Mouse (Mus musculus) hindbrain, embryonic 11.5 days (tissue): Measurements from ENCODE around the gene Sult1b1. TPM values are rescaled to one million over a fixed set of nuclear protein-coding genes. Genes with fewer than 3 reads are reported as not detected.
"Not testable (repeated sequence)": the region's sequence is repeated elsewhere in the genome, so short reads cannot be mapped to it uniquely, and the experiment has no call there.

ENCODE experiments used
- ATAC-seq: fragments of 200-750 bp; cut with Nextera tagmentation; 2 replicates; pipeline ENCODE4 v1.8.0; 2017; ENCODE audit warnings: mild to moderate bottlenecking, moderate TSS enrichment, moderate library complexity; ENCODE audit not compliant: low FRiP score
- DNase-seq: peaks from one replicate; pipeline ENCODE4 v3.0.0-alpha.2; 2015; ENCODE audit warnings: low spot score
- H3K27ac ChIP-seq: fragments of 300-500 bp; sonication (generic); 2 replicates; pipeline ENCODE4 v1.5.1; 2014; ENCODE audit warnings: mild to moderate bottlenecking, low read depth, low read length
- H3K27me3 ChIP-seq: fragments of 300-500 bp; sonication (generic); 2 replicates; pipeline ENCODE4 v1.6.1; 2014; ENCODE audit warnings: mild to moderate bottlenecking, low read length, moderate library complexity, mixed read lengths; ENCODE audit not compliant: control insufficient read depth, insufficient read depth
- H3K36me3 ChIP-seq: fragments of 300-500 bp; sonication (generic); 2 replicates; pipeline ENCODE4 v1.6.1; 2014; ENCODE audit warnings: mild to moderate bottlenecking, low read length, moderate library complexity, mixed read lengths; ENCODE audit not compliant: control insufficient read depth, insufficient read depth
- H3K4me1 ChIP-seq: fragments of 300-500 bp; sonication (generic); replicated peaks from 2 replicates; pipeline ENCODE4 v1.6.1; 2014; ENCODE audit warnings: low read length, mixed read lengths; ENCODE audit not compliant: control insufficient read depth, insufficient read depth
- H3K4me2 ChIP-seq: fragments of 300-500 bp; sonication (generic); replicated peaks from 2 replicates; pipeline ENCODE4 v1.6.1; 2014; ENCODE audit warnings: mild to moderate bottlenecking, low read depth, low read length
- H3K4me3 ChIP-seq: fragments of 300-500 bp; sonication (generic); 2 replicates; pipeline ENCODE4 v1.5.1; 2014; ENCODE audit warnings: low read depth, low read length
- H3K9ac ChIP-seq: fragments of 300-500 bp; sonication (generic); 2 replicates; pipeline ENCODE4 v1.6.1; 2014; ENCODE audit warnings: low read depth, low read length
- H3K9me3 ChIP-seq: fragments of 300-500 bp; sonication (generic); 2 replicates; pipeline ENCODE4 v1.6.1; 2016; ENCODE audit warnings: low read length; ENCODE audit not compliant: control insufficient read depth
- WGBS: fragments of 180-500 bp; shearing (Covaris S2); extraction: QIAGEN DNeasy Blood & Tissue Kit; methylation state at CpG from one replicate; pipeline ENCODE4 v1.1.7; 2014; 5-methylcytosine and 5-hydroxymethylcytosine counted together
- polyA plus RNA-seq: library from polyadenylated mRNA; unstranded; fragments of >200 nt; fragmentation: Nextera tagmentation; extraction: Ambion mirVana; gene quantifications from 2 replicates; pipeline ENCODE4 v1.2.1, GENCODE M21; 2014

The Sult1b1 gene
- polyA plus RNA-seq, 1 experiment from 2014 or later: 0.06 TPM

DNA sequence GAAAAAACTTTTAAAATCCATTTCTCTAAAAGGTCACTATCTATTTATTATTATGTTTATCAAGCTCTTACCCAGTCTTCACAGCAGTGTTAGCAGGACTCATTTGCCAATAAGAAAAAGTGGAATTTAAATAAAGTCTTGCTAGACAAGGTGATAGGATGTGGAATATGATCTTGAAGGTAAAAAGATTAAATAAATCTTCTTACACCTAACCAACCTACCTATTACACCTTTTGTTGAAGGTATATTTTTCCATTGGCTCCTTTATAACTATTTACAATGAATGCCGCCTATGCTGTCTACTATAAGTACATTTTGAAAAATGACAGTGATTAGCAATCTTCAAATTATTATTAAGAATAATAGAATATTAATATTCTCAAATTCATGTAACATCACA, 47.2 kb downstream of the Sult1b1 start, which contains the start of gene Ugt2a1:
TSS of gene Ugt2a1 (minus strand) at position 101 of the 400 bp plus-strand sequence.
- ATAC-seq (no peak), DNase-seq (no peak)
- no peaks in the 10 kb centered on the region for H3K9me3 ChIP-seq
- H3K27me3 ChIP-seq: no peaks in the 10 kb centered on the region
- 87% methylated on average over 1 of the region's 1 CpGs for whole genome bisulfite sequencing
- H3K4me2 ChIP-seq: no peak within 1 kb of the TSS
- no peaks in the 10 kb centered on the region for H3K4me1 ChIP-seq
- no peak within 1 kb of the TSS for H3K27ac ChIP-seq
- no peak within 1 kb of the TSS for H3K4me3 ChIP-seq
- H3K36me3 ChIP-seq: no peaks in the 10 kb centered on the region
- no peak within 1 kb of the TSS for H3K9ac ChIP-seq

DNA sequence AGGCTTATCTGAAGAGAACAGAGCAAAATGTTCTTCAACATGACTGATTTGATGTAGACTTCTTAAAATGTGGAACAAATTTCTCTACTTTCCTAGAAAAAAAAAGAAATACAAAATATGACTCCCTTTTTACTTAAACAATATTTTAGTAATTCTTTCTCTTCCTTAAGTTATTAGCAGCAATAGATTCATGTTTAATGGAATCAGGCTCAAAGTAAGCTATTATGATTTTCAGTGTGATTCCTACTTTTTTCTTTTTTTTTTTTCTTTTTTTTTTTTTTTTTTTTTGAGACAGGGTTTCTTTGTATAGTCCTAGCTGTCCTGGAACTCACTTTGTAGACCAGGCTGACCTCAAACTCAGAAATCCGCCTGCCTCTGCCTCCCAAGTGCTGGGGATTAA, 51.3 kb downstream of the Sult1b1 start, which contains the start of gene Gm43638:
TSS of gene Gm43638 (minus strand) at position 101 of the 400 bp plus-strand sequence.
- H3K36me3 ChIP-seq, H3K4me2 ChIP-seq, H3K27ac ChIP-seq, H3K4me3 ChIP-seq, H3K27me3 ChIP-seq, H3K9me3 ChIP-seq, H3K4me1 ChIP-seq, H3K9ac ChIP-seq, ATAC-seq, DNase-seq: not testable (repeated sequence)
- 88% methylated on average over 1 of the region's 1 CpGs for WGBS

DNA sequence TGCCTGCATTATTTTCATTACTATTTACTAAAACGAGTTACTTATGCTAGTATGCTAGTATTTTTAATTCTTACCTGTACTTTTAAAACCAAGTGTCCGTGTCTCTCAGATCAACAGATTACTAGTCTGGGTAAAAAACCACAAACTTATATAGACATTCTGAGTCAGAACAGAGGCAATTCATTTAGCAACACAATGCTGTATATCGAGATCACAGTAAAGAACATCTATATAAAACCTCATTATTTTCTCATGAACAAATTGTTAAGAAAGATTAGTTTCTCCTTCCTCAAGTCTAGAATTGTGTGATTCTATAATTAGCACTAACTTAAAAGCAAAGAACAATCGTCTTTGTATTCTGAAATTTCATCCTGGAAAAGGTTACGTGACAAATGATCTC, 55.8 kb downstream of the Sult1b1 start, which contains the start of gene Ugt2a2:
TSS of gene Ugt2a2 (minus strand) at position 101 of the 400 bp plus-strand sequence.
- Histone ChIP-seq H3K27ac (no peak within 1 kb of the TSS), H3K9ac (no peak within 1 kb of the TSS), H3K9me3 (no peaks in the 10 kb centered on the region), H3K36me3 (no peaks in the 10 kb centered on the region), H3K4me3 (no peak within 1 kb of the TSS), H3K4me1 (no peaks in the 10 kb centered on the region), H3K27me3 (no peaks in the 10 kb centered on the region), H3K4me2 (no peak within 1 kb of the TSS)
- DNase-seq: no peak
- 91% methylated on average over 5 of the region's 5 CpGs for WGBS
- ATAC-seq: no peak

Other genes with a start within 250 kb of the Sult1b1 start
- not detected in 2 replicates for gene Ugt2a3, start 201.0 kb downstream of the Sult1b1 start, polyA plus RNA-seq
- gene Ugt2b38, start 114.0 kb downstream of the Sult1b1 start, polyA plus RNA-seq: not detected in 2 replicates
- gene Ugt2a2, start 55.9 kb downstream of the Sult1b1 start, polyA plus RNA-seq: not detected in 2 replicates
- gene Gm43638, start 51.4 kb downstream of the Sult1b1 start, polyA plus RNA-seq: not detected in 2 replicates
- not detected in 2 replicates for gene Ugt2a1, start 47.3 kb downstream of the Sult1b1 start, polyA plus RNA-seq
- not detected in 2 replicates for gene Sult1d1, start 30.8 kb upstream of the Sult1b1 start, polyA plus RNA-seq
- not detected in 2 replicates for gene Sult1e1, start 53.4 kb upstream of the Sult1b1 start, polyA plus RNA-seq
- gene Csn1s1, start 128.0 kb upstream of the Sult1b1 start, polyA plus RNA-seq: not detected in 2 replicates
- gene Csn2, start 161.4 kb upstream of the Sult1b1 start, polyA plus RNA-seq: not detected in 2 replicates
- not detected in 2 replicates for gene Csn1s2a, start 236.4 kb upstream of the Sult1b1 start, polyA plus RNA-seq